Mouse (Mus musculus): ENCODE data around the gene Armc2. TPM values are rescaled to one million over a fixed set of nuclear protein-coding genes. Genes with fewer than 3 reads are reported as not detected.
"Not testable (repeated sequence)": the region's sequence is repeated elsewhere in the genome, so short reads cannot be mapped to it uniquely, and the experiment has no call there.

Gene Armc2
- total RNA-seq, 2 experiments from 2014 or later, result 16.5 to 18.5 TPM

DNA sequence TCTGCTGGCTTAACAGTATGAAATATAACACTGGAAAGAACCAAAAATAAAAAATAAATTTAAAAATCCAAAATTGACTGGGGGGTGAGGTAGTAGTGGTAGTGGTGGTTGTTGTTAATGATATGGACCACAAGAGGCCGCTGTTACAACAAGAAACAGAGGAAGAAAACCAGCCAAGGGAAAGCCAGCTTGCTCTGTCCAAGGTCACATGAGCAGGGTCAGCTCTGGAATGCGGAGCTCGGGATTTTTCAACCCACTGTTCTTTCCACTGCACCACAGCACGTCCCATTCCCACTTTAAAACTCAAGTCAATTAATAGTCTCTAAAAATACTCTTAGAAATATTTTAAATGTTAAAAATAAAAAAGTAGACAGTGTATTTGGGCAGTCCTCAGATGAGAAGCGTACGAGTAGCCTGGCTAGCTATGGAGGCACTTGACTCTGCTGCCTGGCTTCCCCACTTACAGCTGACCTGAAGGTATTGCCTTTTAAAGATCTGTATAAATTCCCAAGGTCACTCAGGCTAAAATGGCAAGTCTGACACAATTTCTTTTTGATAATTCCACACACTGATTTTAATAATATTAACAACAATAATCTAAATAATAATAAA, 37.4 kb downstream of the Armc2 start:
- intact Hi-C loops (cut with DNase I), result loop anchor here (5.0 to 10.0 kb wide), 3 partner anchors 146 to 311 kb away; no protein-coding TSS in a partner anchor
- DNase-seq, result peak; percentile 53

DNA sequence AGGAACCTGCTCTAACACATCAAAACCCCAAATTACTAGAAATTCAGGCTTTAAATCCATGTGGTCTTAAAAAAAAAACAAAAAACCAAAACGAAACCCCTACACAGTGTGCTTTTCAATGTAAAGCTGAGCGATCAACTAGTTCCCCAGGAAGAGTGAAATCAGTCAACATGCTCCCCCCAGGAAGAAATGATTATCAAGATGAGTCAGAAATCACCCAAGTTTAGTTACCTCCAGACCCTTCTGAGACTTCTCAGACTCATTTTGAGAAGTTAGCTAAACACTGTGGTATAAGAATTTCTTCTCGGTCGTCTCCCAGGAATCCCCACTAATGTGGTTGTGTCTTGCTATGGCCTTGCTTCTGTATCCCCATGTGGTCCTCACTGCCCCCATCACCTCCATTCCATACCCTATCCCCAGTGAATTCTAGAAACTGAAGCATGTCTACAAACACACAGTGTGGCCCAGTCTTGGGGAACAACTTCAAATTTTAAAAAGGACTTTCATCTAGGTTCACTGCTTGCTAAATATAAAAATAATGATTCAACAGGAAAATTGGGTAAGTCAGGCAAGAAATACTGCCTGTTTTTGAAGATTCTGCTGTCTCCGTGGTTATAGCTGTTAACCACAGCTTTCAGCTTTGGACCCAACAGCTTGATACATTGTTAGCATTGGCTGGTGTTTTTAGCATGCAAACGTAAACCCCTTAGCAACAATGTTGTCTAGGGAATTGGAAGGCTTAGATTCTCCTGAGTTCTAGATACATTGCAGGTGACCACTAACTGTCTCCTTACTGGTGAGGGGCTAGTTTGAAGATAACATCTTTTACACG, 39.6 kb downstream of the Armc2 start:
- DNase-seq, result no peak
- intact Hi-C loops (cut with DNase I), result no loop called here

DNA sequence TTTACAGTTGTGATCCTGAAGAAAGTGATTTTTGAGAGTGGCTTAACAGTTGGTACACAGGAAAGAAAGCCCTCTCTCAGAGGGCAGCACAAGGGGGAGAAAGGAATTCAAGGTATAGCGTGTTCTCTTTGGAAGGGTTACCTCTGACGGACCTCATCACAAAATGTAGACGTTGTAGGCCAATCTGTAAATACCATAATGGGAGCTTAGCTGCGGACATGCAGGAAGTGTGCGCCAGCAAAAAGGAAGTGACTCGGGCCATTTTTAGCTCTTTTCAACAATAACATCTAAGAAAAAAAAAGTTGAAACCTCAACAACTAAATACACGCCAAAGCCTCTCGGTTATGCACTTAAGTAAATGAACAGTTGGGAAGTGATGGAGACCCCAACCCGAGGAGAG, 45.6 kb downstream of the Armc2 start:
- intact Hi-C loops (cut with DNase I), result no loop called here

DNA sequence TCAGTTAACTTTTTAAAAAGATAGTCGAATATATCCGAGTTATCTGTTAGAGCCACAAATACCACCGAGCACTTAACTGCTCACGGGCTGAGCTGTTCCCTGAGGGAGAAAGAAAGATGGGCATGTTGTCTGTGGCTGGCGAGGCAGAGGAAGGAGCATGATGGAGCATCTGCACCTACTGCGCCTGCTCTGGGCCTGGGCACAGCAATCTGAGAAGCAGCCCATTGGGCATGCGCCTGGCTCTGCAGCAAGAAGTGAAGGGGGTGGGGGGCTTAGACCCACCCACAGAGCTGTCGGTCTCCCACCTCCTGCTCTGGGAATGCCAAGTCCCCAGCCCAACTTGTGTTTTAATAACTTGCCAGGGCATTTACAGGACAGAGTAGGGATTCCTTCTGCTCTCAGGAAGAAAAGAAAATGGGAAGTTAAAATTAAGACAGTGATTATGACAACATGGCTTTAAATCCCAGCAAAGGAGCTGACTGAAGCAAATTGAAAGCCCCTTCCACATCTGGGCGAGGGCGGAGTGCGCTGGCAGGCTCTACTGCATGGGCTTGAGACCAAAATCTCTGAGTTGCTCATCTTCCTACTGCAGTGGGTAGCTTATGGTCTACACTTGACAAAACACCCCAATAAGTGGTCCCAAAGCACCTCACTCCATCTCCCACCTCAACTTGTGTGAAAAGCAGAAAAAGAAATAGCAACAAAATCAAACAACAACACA, 50.2 kb downstream of the Armc2 start:
- intact Hi-C loops (cut with DNase I), result no loop called here
- peak; percentile 63 for DNase-seq

More for the DNA sequence above, 45.6 kb downstream of the Armc2 start:
- DNase-seq, result no peak

DNA sequence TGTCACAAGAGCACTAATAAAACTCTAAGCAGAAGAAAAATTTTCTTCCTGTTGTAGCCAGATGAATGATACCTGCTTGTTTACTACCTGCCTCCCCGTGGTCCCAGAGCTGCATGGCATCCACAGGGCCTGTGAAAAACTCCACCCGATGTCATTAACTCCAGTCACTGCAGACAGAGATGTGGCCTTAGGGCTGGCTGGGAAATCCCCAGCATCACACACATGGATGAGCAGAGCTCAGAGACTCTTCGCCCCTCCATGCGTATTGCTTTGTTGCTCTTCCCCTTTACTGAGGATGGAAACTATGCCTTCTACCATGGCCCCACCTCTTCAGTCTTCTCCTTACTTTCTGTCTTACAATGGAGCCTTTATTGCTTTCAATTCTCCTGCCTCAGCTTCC, 55.5 kb downstream of the Armc2 start:
- intact Hi-C loops (cut with DNase I), result no loop called here
- no peak for DNase-seq

DNA sequence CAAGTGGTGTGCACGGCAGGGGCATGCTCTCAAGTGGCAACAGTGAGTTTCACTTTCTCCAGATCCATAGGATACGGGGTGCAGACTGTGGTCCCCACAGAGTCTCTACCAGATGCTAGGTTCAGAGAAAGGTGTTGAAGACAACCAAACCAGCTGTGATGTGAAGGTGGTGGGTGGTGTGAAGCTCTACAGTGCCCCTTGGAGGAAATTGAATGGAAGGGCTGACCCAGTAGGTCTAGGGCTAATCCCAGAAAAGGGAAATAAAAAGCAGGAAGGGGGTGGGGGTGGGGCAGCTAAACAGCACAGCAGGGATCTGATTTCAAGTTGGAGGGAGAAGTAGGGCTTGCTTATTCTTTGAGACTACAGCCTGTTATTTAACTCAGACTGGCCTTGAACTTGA, 58.4 kb downstream of the Armc2 start:
- intact Hi-C loops (cut with DNase I), result no loop called here
- DNase-seq, result no peak

DNA sequence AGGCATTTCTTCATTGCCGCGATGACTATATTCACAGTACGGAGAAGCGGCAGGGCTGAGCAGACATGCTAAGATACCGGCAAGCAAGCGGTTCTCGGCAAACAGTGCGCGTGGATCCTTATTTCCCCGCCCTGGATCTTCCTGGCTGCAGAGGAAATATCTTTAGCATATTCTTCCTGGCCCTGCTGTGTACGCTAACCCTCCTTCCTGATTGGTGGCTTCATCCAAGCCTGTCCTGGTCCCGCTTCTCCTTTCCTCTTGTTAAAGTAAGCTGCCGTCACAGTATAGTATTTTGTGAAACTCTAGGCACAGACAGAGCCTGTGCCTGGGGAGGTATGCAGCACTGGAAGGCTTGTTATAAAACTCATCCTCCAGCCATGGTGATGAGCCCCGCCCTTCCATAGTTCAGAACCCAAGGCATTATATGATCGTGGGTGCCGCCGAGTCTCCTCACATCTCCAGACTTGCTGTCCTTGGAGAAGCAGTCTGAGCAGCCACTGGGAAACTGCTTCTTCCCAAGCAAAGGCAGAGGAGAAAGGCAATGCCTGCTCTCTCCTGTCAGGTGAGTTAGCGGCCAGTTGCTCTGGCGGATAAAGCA, 59.5 kb downstream of the Armc2 start:
- intact Hi-C loops (cut with DNase I), result no loop called here
- DNase-seq, result no peak

DNA sequence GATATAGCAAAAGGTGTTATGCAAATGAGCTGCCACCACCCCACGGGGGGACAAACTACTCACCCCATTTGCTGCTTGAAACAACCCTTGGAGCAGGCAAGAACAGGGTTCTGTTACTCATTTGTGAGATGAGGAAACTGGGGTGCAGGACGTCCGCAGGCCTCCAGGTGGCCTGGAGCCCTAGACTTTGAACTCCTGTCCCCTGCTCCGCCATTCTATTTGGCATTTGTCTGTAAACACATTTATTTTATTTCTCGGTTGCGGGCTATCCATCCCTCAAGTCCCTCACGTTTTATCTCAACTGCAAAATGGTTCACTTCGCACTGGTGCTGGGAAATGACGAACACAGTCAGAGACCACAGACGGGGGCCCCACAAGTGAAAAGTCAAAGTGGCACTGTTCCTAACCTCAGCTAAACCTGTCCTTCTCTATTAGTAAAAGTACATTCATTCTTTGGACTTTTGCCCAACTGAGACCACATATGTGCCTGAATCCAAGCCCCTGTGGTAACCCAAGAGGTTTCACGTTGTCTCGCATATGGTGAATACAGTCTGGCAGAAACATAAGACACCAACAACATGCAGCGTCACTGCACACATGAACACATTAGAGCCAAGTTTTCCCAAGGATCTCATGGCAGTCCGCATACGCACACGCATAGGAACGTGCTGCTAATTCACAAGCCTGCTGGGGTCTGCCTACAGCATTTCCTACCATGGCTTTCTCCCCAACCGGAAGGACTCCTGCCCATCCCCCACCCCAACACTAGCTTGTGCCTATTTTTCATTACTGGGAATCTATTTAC, 60.6 kb downstream of the Armc2 start:
- intact Hi-C loops (cut with DNase I), result no loop called here

DNA sequence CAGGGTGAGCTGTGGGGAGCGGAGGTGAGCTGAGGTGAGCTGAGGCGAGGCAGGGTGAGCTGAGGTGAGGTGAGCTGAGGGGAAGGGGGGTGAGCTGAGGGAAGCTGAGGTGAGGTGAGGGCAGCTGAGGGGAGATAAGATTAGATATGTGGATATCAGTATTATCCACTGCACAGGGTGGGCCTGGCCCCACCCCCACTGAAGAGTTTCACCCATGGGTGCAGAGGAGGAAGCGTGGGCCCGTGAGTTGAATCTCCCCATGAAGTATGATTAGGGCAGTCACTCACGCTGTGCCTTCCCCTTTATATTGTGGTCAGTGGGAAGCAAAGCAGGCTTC, 64.7 kb downstream of the Armc2 start:
- DNase-seq, result no peak
- intact Hi-C loops (cut with DNase I), result no loop called here

More for the DNA sequence above, 60.6 kb downstream of the Armc2 start:
- DNase-seq, result peak; percentile 53

DNA sequence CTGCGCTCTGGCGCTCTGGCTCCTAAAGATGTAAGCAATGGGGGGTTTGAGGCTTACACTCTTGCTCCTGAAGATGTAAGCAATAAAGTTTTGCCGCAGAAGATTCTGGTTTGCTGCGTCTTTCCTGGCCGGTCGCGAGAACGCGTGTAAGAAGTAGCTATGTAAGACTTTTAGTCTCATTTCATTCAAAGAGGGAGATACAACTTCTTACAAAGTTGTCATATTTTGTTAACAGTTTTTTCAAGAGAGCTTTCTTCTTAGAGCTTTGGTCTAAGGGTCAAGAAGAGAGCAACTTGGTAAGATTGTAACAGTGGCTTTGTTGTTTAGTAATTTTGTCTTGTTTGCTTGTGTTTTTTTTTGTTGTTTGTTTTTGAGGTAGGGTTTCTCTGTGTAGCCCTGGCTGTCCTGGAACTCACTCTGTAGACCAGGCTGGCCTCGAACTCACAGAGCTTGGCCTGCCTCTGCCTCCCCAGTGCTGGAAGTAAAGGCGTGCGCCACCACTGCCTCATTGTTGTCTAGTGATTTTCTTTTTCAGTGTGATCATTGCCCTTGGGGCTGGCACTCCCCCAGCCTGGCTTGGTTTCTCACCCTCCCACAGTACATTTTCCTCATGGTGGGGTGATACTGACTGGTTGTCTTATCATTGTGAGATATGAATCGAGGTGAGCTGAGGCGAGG, 65.3 kb downstream of the Armc2 start:
- DNase-seq, result no peak
- intact Hi-C loops (cut with DNase I), result no loop called here

DNA sequence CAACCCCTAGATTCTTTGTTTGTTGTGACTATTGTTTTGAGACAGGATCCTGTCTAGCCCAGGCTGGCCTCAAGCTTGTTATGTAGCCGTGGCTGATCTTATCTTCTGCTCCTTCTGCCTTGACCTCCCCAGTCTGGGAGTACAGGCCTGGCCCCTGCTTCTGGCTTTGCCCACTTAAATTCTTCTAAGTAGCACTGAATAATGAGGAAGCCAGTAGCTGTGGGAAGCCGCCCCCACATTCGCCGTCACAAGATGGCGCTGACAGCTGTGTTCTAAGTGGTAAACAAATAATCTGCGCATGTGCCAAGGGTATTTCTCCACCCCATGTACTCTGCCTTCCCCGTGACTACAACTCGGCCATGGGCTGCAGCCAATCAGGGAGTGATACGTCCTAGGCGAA, 65.9 kb downstream of the Armc2 start:
- intact Hi-C loops (cut with DNase I); DNase-seq: not testable (repeated sequence)

DNA sequence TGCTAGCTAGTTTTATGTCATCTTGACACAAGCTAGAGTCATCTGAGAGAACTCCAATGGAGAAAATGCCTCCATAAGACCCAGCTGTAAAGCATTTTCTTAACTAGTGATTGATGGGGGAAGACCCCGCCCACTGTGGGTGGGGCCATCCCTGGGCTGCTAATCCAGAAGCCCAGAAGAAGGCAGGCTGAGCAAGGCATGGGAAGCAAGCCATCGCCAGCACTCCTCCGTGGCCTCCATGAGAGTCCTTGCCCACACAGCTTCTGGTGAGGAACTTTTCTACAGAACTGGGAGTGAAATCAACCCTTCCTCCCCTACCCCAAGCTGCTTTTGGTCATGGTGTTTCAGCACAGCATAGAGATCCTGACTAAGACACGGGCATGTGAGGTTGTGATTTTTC, 79.2 kb downstream of the Armc2 start:
- intact Hi-C loops (cut with DNase I), result no loop called here
- no peak for DNase-seq

DNA sequence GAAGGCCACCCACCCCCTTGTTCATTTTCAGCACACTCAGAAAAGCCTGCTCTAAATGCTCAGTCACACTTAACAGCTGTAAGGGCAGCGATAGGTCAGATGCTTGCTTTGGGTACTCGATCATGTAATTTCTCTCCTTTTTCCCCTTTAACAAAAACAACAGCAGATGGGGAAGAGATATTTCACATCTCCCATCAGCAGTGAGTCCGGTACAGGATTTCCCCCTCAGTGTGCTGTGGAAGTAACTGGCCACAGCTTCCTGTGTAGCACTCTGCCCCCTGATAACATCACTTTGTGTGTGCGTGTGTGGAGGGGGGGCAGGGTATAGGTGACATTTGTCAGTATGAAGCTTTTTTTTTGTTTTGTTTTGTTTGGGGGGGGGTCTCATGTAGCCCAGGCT, 81.1 kb downstream of the Armc2 start:
- intact Hi-C loops (cut with DNase I), result no loop called here
- DNase-seq, result no peak

DNA sequence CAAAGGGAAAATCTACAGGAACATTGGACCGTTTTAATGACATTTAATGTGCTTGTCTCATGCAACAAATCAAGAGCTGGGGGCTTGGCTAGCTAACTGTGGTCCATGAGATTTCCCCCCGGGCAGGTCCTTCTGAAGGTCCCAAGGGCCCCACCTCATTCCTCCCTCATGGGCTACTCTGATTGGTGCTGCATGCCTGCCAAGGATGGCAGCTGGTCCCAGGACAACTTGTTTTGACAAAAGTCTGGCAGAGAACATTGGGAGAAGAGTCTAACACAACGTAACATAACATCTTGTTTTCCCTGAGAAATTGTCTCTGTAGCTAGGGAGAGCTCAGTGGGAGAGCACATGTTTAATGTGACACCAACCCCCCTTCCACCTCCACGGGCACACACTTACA, 82.1 kb downstream of the Armc2 start:
- DNase-seq, result peak; percentile 74
- intact Hi-C loops (cut with DNase I), result no loop called here

DNA sequence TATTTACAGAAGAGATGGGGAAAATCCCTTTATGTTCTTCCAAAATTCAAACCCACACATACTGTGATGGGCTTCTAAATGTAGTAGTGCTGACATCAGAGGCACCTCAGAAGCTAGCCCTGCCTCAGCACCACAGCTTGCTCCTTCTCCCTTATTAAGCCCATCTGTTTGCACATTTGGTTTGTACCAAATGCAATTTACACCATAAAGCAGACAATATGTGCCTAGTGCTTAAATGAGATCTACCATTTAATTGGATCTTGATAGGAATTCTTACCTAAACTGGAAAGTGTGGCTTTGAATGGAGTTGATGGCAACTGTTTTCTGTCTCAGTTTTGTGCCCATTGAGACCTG, 82.8 kb downstream of the Armc2 start:
- intact Hi-C loops (cut with DNase I), result no loop called here

DNA sequence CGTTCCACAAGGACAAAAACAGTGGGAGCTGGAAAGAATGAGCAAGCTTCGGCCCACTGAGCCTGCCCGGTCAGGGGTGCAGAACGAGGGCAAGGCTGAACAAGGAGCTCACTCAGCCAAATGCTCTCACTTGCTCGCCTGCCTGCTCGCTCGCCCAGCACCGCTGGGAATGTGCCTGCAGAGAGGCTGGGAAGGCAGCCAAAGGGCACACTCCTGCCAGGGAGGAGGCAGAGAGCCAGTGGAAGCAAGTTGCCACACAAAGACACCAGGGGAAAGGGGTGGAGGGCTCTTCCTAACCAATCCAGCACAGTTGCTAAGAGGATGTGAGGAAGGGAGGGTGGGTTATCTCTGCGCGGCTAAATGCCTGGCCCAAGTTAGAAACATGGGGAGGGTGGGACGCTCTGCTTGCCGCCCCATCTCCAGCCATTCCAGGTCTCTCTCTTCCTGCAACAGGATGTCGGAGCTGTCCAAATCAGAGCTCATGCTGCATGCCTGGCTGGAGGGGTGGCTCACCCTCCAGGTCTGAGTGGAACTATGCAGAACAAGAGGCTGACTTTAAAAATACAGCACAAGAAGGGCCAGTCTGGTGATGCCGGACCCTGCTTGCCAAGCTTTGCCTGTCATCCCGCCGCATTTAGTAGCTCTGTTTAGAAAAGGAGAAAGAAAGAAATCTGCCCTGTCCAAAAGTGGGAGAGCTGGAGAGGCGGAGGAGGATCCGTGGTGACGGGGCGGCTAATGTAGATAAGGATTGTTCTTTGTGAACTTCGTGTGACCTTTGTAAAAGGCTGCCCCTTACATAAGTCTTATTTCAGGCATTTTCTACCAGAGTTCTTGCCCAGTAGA, 83.4 kb downstream of the Armc2 start:
- DNase-seq, result peak; percentile 96
- intact Hi-C loops (cut with DNase I), result no loop called here

More for the DNA sequence above, 82.8 kb downstream of the Armc2 start:
- no peak for DNase-seq

DNA sequence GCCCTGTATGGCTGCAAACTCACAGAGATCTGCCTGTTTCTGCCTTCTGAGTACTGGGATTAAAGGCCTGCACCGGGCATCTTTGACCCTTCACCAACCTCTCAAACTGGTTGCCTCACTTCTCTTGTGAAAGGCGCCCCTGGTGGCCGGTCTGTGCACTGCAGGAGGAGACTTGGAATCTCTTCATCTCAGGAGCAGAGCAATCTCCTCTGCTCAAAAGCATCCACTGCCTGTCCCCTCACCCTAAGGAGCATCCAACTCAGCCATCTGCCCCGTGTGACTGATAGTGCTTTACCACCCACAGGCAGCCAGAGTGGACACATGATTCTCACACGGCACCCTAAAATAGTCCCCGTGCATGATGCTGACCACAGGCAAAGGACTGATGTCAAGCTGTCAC, 84.7 kb downstream of the Armc2 start:
- intact Hi-C loops (cut with DNase I), result no loop called here
- peak; percentile 63 for DNase-seq

DNA sequence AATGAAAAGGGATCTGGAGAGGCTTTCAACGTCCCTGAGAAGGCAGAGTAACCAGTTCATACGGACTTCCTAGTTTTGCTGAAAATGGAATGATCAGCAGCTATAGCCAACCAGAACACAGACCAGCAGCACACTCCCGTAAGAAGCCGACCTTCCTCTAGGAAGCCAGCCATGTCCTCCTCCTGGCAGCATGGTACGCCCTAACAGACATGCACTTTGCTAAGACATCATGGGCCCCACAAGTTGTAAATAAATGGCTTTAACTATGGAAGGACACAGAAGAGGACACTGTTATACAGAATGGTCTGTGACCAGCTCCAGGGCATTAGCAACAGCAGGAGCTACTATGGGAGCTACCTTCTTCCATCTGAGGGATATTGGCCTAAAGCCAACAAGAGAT, 85.3 kb downstream of the Armc2 start:
- intact Hi-C loops (cut with DNase I), result no loop called here
- no peak for DNase-seq

DNA sequence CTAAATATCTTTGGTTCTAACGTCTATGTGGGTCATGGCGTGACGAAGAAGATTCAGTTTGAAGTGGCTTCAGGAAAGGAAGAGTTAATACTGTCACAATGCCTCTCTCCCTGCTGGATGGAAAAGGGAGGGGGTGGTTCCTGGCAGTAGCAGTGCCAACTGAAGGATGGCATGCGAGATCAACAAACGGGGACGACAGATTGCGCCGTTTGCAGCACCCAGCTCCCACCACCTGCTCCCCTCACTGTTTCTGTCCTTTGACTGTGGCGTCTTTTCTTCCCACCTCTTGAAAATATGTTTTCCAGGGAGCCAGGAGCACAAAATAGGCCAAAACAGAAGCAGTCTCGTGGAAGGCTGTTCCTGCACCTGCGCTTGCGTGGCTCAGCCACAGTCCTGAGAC, 86.3 kb downstream of the Armc2 start:
- intact Hi-C loops (cut with DNase I), result no loop called here
- peak; percentile 86 for DNase-seq

All from left cerebral cortex, postnatal 4 days (tissue).